Mouse (Mus musculus): ENCODE results near the gene Prc1.

DNA sequence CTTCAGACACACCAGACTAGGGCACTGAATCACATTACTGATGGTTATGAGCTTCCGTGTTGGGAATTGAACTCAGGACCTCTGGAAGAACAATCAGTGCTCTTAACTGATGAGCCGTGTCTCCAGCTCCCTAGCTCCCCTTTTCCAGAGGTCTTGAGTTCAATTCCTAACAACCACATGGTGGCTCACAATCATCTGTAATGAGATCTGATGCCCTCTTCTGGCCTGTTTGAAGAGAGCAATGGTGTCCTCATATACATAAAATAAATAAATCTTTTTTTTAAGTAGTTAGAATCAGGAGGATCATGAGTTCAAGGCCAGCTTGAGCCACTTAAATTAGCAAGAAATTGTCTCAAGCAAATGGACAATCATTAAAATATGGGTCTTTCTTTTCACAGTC lies 38.3 kb upstream of the Prc1 start:
- TF ChIP-seq CTCF (IDR thresholded peaks at IDR 0.05; ENCODE audit: borderline replicate concordance, extremely low read depth, insufficient read depth, insufficient read length) (no peak), POLR2A (IDR thresholded peaks at IDR 0.05; ENCODE audit: borderline replicate concordance, extremely low read depth, insufficient read depth, insufficient read length, poor library complexity, severe bottlenecking) (no peak)
